Mouse (Mus musculus) megakaryocyte, adult 5-6 weeks (primary cell): ENCODE results near the gene Nono. TPM values are rescaled to one million over a fixed set of nuclear protein-coding genes. Genes with fewer than 3 reads are reported as not detected.

ENCODE experiments used
- ATAC-seq: 2 replicates; pipeline ENCODE4 v1.8.0; 2016; ENCODE audit warnings: mild to moderate bottlenecking, inconsistent platforms; ENCODE audit not compliant: poor library complexity, severe bottlenecking
- total RNA-seq, 2 experiments: library from RNA; stranded (forward) in 1 of 2; stranded (reverse) in 1 of 2; fragments of 153-499, 151-499 nt in 1 of 2; fragments of 221-1000, 200-1000 nt in 1 of 2; gene quantifications; 2 replicates each; pipeline versions ENCODE4 v1.2.3 to v1.2.4; 2015 to 2017

Gene Nono
- total RNA-seq, 2 experiments from 2014 or later = 190 to 374 TPM

- no peak for ATAC-seq
Observed at GRCm38 (mm10) chrX:101481604-101482350, 52.7 kb downstream of the Nono start.

- ATAC-seq = peak; percentile 72
Observed at GRCm38 (mm10) chrX:101486487-101487152, 57.5 kb downstream of the Nono start.

Other genes starting within 250 kb of the Nono start
- 32.4 and 36.3 TPM in 2 replicates for gene Snx12, start 206.8 kb upstream of the Nono start, total RNA-seq (2015)
- 56.2 and 57.1 TPM in 2 replicates for gene Snx12, start 206.8 kb upstream of the Nono start, total RNA-seq (2017)
- gene Foxo4, start 174.8 kb upstream of the Nono start, total RNA-seq (2015) = 2.6 and 3.0 TPM in 2 replicates
- 8.2 and 9.2 TPM in 2 replicates for gene Foxo4, start 174.8 kb upstream of the Nono start, total RNA-seq (2017)
- gene Gm614, start 165.3 kb upstream of the Nono start, total RNA-seq (2015) = 1.0 TPM in 1 of 2 replicates, not detected in the other
- not detected in 2 replicates for gene Gm614, start 165.3 kb upstream of the Nono start, total RNA-seq (2017)
- 47.4 and 60.1 TPM in 2 replicates for gene Il2rg, start 161.1 kb upstream of the Nono start, total RNA-seq (2015)
- gene Il2rg, start 161.1 kb upstream of the Nono start, total RNA-seq (2017) = 35.2 and 64.5 TPM in 2 replicates
- gene Gm20489, start 160.3 kb upstream of the Nono start, total RNA-seq (2015) = not detected in 2 replicates
- gene Gm20489, start 160.3 kb upstream of the Nono start, total RNA-seq (2017) = not detected in 2 replicates
- 46.8 and 63.7 TPM in 2 replicates for gene Med12, start 155.3 kb upstream of the Nono start, total RNA-seq (2015)
- 28.7 and 37.4 TPM in 2 replicates for gene Med12, start 155.3 kb upstream of the Nono start, total RNA-seq (2017)
- 0.04 TPM in 1 of 2 replicates, not detected in the other for gene Nlgn3, start 130.2 kb upstream of the Nono start, total RNA-seq (2015)
- not detected in 2 replicates for gene Nlgn3, start 130.2 kb upstream of the Nono start, total RNA-seq (2017)
- not detected in 2 replicates for gene Gjb1, start 52.9 kb upstream of the Nono start, total RNA-seq (2015)
- not detected in 2 replicates for gene Gjb1, start 52.9 kb upstream of the Nono start, total RNA-seq (2017)
- gene Zmym3, start 8.5 kb upstream of the Nono start, total RNA-seq (2015) = 19.2 and 35.4 TPM in 2 replicates
- 12.6 and 20.2 TPM in 2 replicates for gene Zmym3, start 8.5 kb upstream of the Nono start, total RNA-seq (2017)
- 0.11 and 1.5 TPM in 2 replicates for gene Itgb1bp2, start 19.8 kb downstream of the Nono start, total RNA-seq (2015)
- gene Itgb1bp2, start 19.8 kb downstream of the Nono start, total RNA-seq (2017) = 0.29 and 1.2 TPM in 2 replicates
- 36.5 and 37.6 TPM in 2 replicates for gene Taf1, start 103.4 kb downstream of the Nono start, total RNA-seq (2015)
- gene Taf1, start 103.4 kb downstream of the Nono start, total RNA-seq (2017) = 46.7 and 56.9 TPM in 2 replicates
- 161 and 177 TPM in 2 replicates for gene Ogt, start 210.7 kb downstream of the Nono start, total RNA-seq (2015)
- 72.4 and 88.5 TPM in 2 replicates for gene Ogt, start 210.7 kb downstream of the Nono start, total RNA-seq (2017)